Mouse (Mus musculus) liver, postnatal 0 days (tissue): ENCODE measurements around the gene Brca2.

Experiments used
- CTCF ChIP-seq: sonication (generic); IDR thresholded peaks from 2 replicates; pipeline ENCODE4 v1.5.1; 2016; ENCODE audit warnings: antibody characterized with exemption, low read depth
- EP300 ChIP-seq: IDR thresholded peaks from 2 replicates; pipeline ENCODE4 v1.6.1; 2016; ENCODE audit warnings: antibody characterized with exemption, low read depth, mild to moderate bottlenecking

GRCm38 (mm10) chr5:150578613-150579171 is 56.3 kb downstream of the Brca2 start:
- TF ChIP-seq CTCF (no peak), EP300 (peak; percentile 95)
